Mouse (Mus musculus): ENCODE measurements around the gene Fggy.

The Fggy gene

GRCm38 (mm10) chr4:95659024-95659423 is 101.7 kb downstream of the Fggy start:
- DNase-seq (ENCODE audit: extremely low read depth, low read depth, low spot score), result no peak

- no peak for DNase-seq (ENCODE audit: extremely low read depth, low read depth, low spot score)
Observed at GRCm38 (mm10) chr4:95663596-95663995, 106.3 kb downstream of the Fggy start.

GRCm38 (mm10) chr4:95664327-95664726 is 107.0 kb downstream of the Fggy start:
- no peak for DNase-seq (ENCODE audit: extremely low read depth, low read depth, low spot score)

GRCm38 (mm10) chr4:95666284-95666889 is 109.1 kb downstream of the Fggy start:
- no peak for DNase-seq (ENCODE audit: extremely low read depth, low read depth, low spot score)

- DNase-seq (ENCODE audit: extremely low read depth, low read depth, low spot score), result peak; percentile 51
Observed at GRCm38 (mm10) chr4:95666896-95667295, 109.6 kb downstream of the Fggy start.

- no peak for DNase-seq (ENCODE audit: extremely low read depth, low read depth, low spot score)
Observed at GRCm38 (mm10) chr4:95667595-95667994, 110.3 kb downstream of the Fggy start.

GRCm38 (mm10) chr4:95668543-95668942 is 111.2 kb downstream of the Fggy start:
- DNase-seq (ENCODE audit: extremely low read depth, low read depth, low spot score), result no peak

- no peak for DNase-seq (ENCODE audit: extremely low read depth, low read depth, low spot score)
Observed at GRCm38 (mm10) chr4:95669336-95669735, 112.0 kb downstream of the Fggy start.

- DNase-seq (ENCODE audit: extremely low read depth, low read depth, low spot score), result no peak
Observed at GRCm38 (mm10) chr4:95670559-95670958, 113.3 kb downstream of the Fggy start.

- peak; percentile 28 for DNase-seq (ENCODE audit: extremely low read depth, low read depth, low spot score)
Observed at GRCm38 (mm10) chr4:95672039-95672438, 114.7 kb downstream of the Fggy start.

GRCm38 (mm10) chr4:95676390-95676789 is 119.1 kb downstream of the Fggy start:
- DNase-seq (ENCODE audit: extremely low read depth, low read depth, low spot score), result no peak

- no peak for DNase-seq (ENCODE audit: extremely low read depth, low read depth, low spot score)
Observed at GRCm38 (mm10) chr4:95680756-95681449, 123.6 kb downstream of the Fggy start.

GRCm38 (mm10) chr4:95684522-95685080 is 127.3 kb downstream of the Fggy start:
- DNase-seq (ENCODE audit: extremely low read depth, low read depth, low spot score), result no peak

- no peak for DNase-seq (ENCODE audit: extremely low read depth, low read depth, low spot score)
Observed at GRCm38 (mm10) chr4:95686775-95687174, 129.5 kb downstream of the Fggy start.

GRCm38 (mm10) chr4:95687350-95687749 is 130.0 kb downstream of the Fggy start:
- no peak for DNase-seq (ENCODE audit: extremely low read depth, low read depth, low spot score)

- DNase-seq (ENCODE audit: extremely low read depth, low read depth, low spot score), result no peak
Observed at GRCm38 (mm10) chr4:95688159-95688558, 130.9 kb downstream of the Fggy start.

GRCm38 (mm10) chr4:95700366-95700765 is 143.1 kb downstream of the Fggy start:
- DNase-seq (ENCODE audit: extremely low read depth, low read depth, low spot score), result no peak

GRCm38 (mm10) chr4:95707941-95708897 is 150.9 kb downstream of the Fggy start:
- no peak for DNase-seq (ENCODE audit: extremely low read depth, low read depth, low spot score)

GRCm38 (mm10) chr4:95709750-95710149 is 152.4 kb downstream of the Fggy start:
- DNase-seq (ENCODE audit: extremely low read depth, low read depth, low spot score), result no peak

- no peak for DNase-seq (ENCODE audit: extremely low read depth, low read depth, low spot score)
Observed at GRCm38 (mm10) chr4:95712802-95713201, 155.5 kb downstream of the Fggy start.

GRCm38 (mm10) chr4:95713271-95713670 is 156.0 kb downstream of the Fggy start:
- no peak for DNase-seq (ENCODE audit: extremely low read depth, low read depth, low spot score)

Measured in fat pad, adult 2 months (tissue).